Mouse (Mus musculus): Measurements from ENCODE around the gene Ankrd31.

DNA sequence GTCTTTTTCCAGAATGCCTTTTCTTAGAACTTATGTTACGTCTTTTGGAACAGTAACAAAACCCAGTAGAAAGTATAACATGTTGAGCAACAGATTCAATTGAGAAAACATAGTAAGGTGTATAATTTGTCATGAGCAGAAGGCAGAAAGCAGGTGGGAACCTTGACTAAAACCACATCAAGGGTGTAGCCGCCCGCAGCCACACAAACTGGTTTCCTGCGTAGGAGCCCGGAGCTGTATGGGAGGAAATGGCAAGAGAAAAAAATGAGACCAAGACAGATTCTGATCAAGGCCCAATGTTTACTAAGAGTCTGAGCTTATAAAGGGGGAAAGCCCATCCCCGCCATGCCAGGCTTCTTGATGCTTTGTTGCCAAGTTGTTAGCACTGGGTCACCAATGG lies 208.4 kb downstream of the Ankrd31 start:
- no peak for TF ChIP-seq CTCF (IDR thresholded peaks at IDR 0.05; ENCODE audit: control insufficient read depth, insufficient read depth, low read length)
- TF ChIP-seq POLR2A (IDR thresholded peaks at IDR 0.05; ENCODE audit: borderline replicate concordance, control insufficient read depth, low read depth, low read length) = no peak
